Mouse (Mus musculus) urinary bladder, postnatal 25 days (tissue): ENCODE measurements around the gene Plin2.
"Not testable (repeated sequence)": the region's sequence is repeated elsewhere in the genome, so short reads cannot be mapped to it uniquely, and the experiment has no call there.

Source experiments
- DNase-seq: peaks from one replicate; pipeline ENCODE4 v3.0.0; 2022; ENCODE audit warnings: low spot score

The Plin2 gene

GRCm38 (mm10) chr4:86631831-86632230, 38.0 kb downstream of the Plin2 start:
- DNase-seq: no peak

GRCm38 (mm10) chr4:86626496-86626895, 43.4 kb downstream of the Plin2 start:
- not testable (repeated sequence) for DNase-seq

GRCm38 (mm10) chr4:86625463-86625862, 44.4 kb downstream of the Plin2 start:
- no peak for DNase-seq

- DNase-seq: not testable (repeated sequence)
These were observed 47.3 kb downstream of the Plin2 start for GRCm38 (mm10) chr4:86622532-86622931.

GRCm38 (mm10) chr4:86622116-86622515, 47.7 kb downstream of the Plin2 start:
- no peak for DNase-seq

- DNase-seq: no peak
These were observed 49.4 kb downstream of the Plin2 start for GRCm38 (mm10) chr4:86620506-86620905.

GRCm38 (mm10) chr4:86612289-86612620, 57.6 kb downstream of the Plin2 start:
- DNase-seq: no peak

- DNase-seq: peak; percentile 83
These were observed 58.2 kb downstream of the Plin2 start, which contains the start of gene Haus6 for GRCm38 (mm10) chr4:86611524-86612288. TSS of gene Haus6 (minus strand) at chr4:86612055.
